Mouse (Mus musculus) heart, embryonic 14.5 days (tissue): ENCODE results near the gene Ifna4. TPM values are rescaled to one million over a fixed set of nuclear protein-coding genes. Genes with fewer than 3 reads are reported as not detected.

Experiments
- ATAC-seq: fragments of 200-750 bp; cut with Nextera tagmentation; 2 replicates; pipeline ENCODE4 v1.8.0; 2017; ENCODE audit warnings: low read depth, moderate TSS enrichment; ENCODE audit not compliant: insufficient number of reproducible peaks, insufficient read depth, low FRiP score
- H3K27ac ChIP-seq, 2 experiments: fragments of 200-500 bp in 1 of 2; fragments of 300-500 bp in 1 of 2; sonication (generic) in 1 of 2; replicated peaks in 1 of 2; 2 replicates each; pipeline ENCODE4 v1.5.1; 2012 to 2014; ENCODE audit warnings: low read depth in 2 of 2, low read length in 2 of 2, control low read depth in 1 of 2, mild to moderate bottlenecking in 1 of 2, mixed read lengths in 1 of 2; ENCODE audit not compliant: control insufficient read depth in 1 of 2, insufficient read depth in 1 of 2
- H3K27me3 ChIP-seq: fragments of 300-500 bp; sonication (generic); 2 replicates; pipeline ENCODE4 v1.6.1; 2014; ENCODE audit warnings: mild to moderate bottlenecking, low read length, control low read depth; ENCODE audit not compliant: control insufficient read depth, insufficient read depth
- H3K36me3 ChIP-seq: fragments of 300-500 bp; sonication (generic); 2 replicates; pipeline ENCODE4 v1.6.1; 2014; ENCODE audit warnings: mild to moderate bottlenecking, control low read depth, low read length, mixed read lengths; ENCODE audit not compliant: control insufficient read depth, insufficient read depth
- H3K4me1 ChIP-seq, 2 experiments: fragments of 200-500 bp in 1 of 2; fragments of 300-500 bp in 1 of 2; sonication (generic) in 1 of 2; 2 replicates each; pipeline ENCODE4 v1.6.1; 2012 to 2014; ENCODE audit warnings: low read length in 2 of 2, control low read depth in 1 of 2, mixed read lengths in 1 of 2; ENCODE audit not compliant: control insufficient read depth in 2 of 2, insufficient read depth in 2 of 2
- H3K4me2 ChIP-seq: fragments of 300-500 bp; sonication (generic); 2 replicates; pipeline ENCODE4 v1.6.1; 2014; ENCODE audit warnings: mild to moderate bottlenecking, low read length
- H3K4me3 ChIP-seq, 2 experiments: fragments of 200-500 bp in 1 of 2; fragments of 300-500 bp in 1 of 2; sonication (generic) in 1 of 2; 2 replicates each; pipeline ENCODE4 v1.5.1; 2012 to 2014; ENCODE audit warnings: low read length in 2 of 2, mild to moderate bottlenecking in 2 of 2, control low read depth in 1 of 2, low read depth in 1 of 2, moderate library complexity in 1 of 2; ENCODE audit not compliant: control insufficient read depth in 1 of 2, insufficient read depth in 1 of 2
- H3K9ac ChIP-seq: fragments of 300-500 bp; sonication (generic); 2 replicates; pipeline ENCODE4 v1.6.1; 2014; ENCODE audit warnings: mild to moderate bottlenecking, low read length
- H3K9me3 ChIP-seq: fragments of 300-500 bp; sonication (generic); 2 replicates; pipeline ENCODE4 v1.6.1; 2016; ENCODE audit warnings: low read length, control low read depth; ENCODE audit not compliant: control insufficient read depth
- WGBS: fragments of 180-500 bp; shearing (Covaris S2); extraction: QIAGEN DNeasy Blood & Tissue Kit; methylation state at CpG from one replicate; pipeline ENCODE4 v1.1.7; 2014; 5-methylcytosine and 5-hydroxymethylcytosine counted together
- polyA plus RNA-seq: library from polyadenylated mRNA; unstranded; fragments of >200 nt; fragmentation: Nextera tagmentation; extraction: Ambion mirVana; gene quantifications from 2 replicates; pipeline ENCODE4 v1.2.1, GENCODE M21; 2014

Ifna4 gene
- polyA plus RNA-seq, 1 experiment from 2014 or later = not detected

GRCm38 (mm10) chr4:88867366-88867925 is 25.8 kb downstream of the Ifna4 start:
- peaks cover 17% of the 10 kb centered on the region for H3K27me3 ChIP-seq
- no peaks in the 10 kb centered on the region; a peak in 1 of 4 replicates for H3K4me1 ChIP-seq
- under 1% methylated on average over 8 of the region's 8 CpGs for WGBS
- H3K36me3 ChIP-seq = no peaks in the 10 kb centered on the region
- H3K4me2 ChIP-seq = peak overlapping the region; percentile 93
- H3K9ac ChIP-seq = peak overlapping the region; percentile 72
- H3K27ac ChIP-seq = no peak overlapping the region
- H3K4me3 ChIP-seq = peak overlapping the region; percentile 55 to 57
- H3K9me3 ChIP-seq = no peaks in the 10 kb centered on the region
- ATAC-seq = peak; percentile 13; the same call in 1 of the 2 replicates

- no peaks in the 10 kb centered on the region for H3K9me3 ChIP-seq
- peaks cover 11% of the 10 kb centered on the region for H3K27me3 ChIP-seq
- peak overlapping the region; percentile 93 for H3K4me2 ChIP-seq
- peak overlapping the region; percentile 55 to 57 for H3K4me3 ChIP-seq
- ATAC-seq = peak; percentile 61
- no peaks in the 10 kb centered on the region for H3K36me3 ChIP-seq
- WGBS = 8% methylated on average over 30 of the region's 31 CpGs
- H3K9ac ChIP-seq = peak overlapping the region; percentile 72
- peak overlapping the region; percentile 25 to 29; a peak in 1 of 4 replicates for H3K27ac ChIP-seq
- H3K4me1 ChIP-seq = no peaks in the 10 kb centered on the region; a peak in 1 of 4 replicates
Measured at GRCm38 (mm10) chr4:88867926-88868911, 26.6 kb downstream of the Ifna4 start.

- Histone ChIP-seq H3K9ac (no peak overlapping the region), H3K9me3 (no peaks in the 10 kb centered on the region), H3K27ac (no peak overlapping the region), H3K4me2 (no peak overlapping the region), H3K4me3 (no peak overlapping the region), H3K4me1 (no peaks in the 10 kb centered on the region; a peak in 1 of 4 replicates), H3K27me3 (no peaks in the 10 kb centered on the region), H3K36me3 (no peaks in the 10 kb centered on the region)
- 0% methylated on average over 2 of the region's 2 CpGs for WGBS
- no peak for ATAC-seq
Measured at GRCm38 (mm10) chr4:88872691-88873090, 31.0 kb downstream of the Ifna4 start.

GRCm38 (mm10) chr4:88875435-88876095 is 33.9 kb downstream of the Ifna4 start:
- 27% methylated on average over 4 of the region's 4 CpGs for WGBS
- Histone ChIP-seq H3K4me3 (no peak overlapping the region), H3K9me3 (no peaks in the 10 kb centered on the region), H3K9ac (no peak overlapping the region), H3K36me3 (no peaks in the 10 kb centered on the region), H3K27me3 (no peaks in the 10 kb centered on the region), H3K4me2 (no peak overlapping the region), H3K27ac (no peak overlapping the region), H3K4me1 (no peaks in the 10 kb centered on the region; a peak in 1 of 4 replicates)
- ATAC-seq = no peak

- Histone ChIP-seq H3K4me2 (no peak overlapping the region), H3K27ac (no peak overlapping the region), H3K4me1 (no peaks in the 10 kb centered on the region; a peak in 1 of 4 replicates), H3K27me3 (no peaks in the 10 kb centered on the region), H3K9me3 (no peaks in the 10 kb centered on the region), H3K36me3 (no peaks in the 10 kb centered on the region), H3K9ac (no peak overlapping the region), H3K4me3 (no peak overlapping the region)
- WGBS = 78% methylated on average over 4 of the region's 4 CpGs
- ATAC-seq = no peak
Measured at GRCm38 (mm10) chr4:88876520-88876919, 34.9 kb downstream of the Ifna4 start.

GRCm38 (mm10) chr4:88878246-88878645 is 36.6 kb downstream of the Ifna4 start:
- no peak for ATAC-seq
- Histone ChIP-seq H3K9me3 (no peaks in the 10 kb centered on the region), H3K27ac (no peak overlapping the region), H3K4me2 (peak overlapping the region; percentile 18; the same call in 1 of the 2 replicates), H3K9ac (no peak overlapping the region), H3K27me3 (no peaks in the 10 kb centered on the region), H3K4me3 (no peak overlapping the region), H3K4me1 (no peaks in the 10 kb centered on the region; a peak in 1 of 4 replicates), H3K36me3 (no peaks in the 10 kb centered on the region)
- 31% methylated on average over 10 of the region's 10 CpGs for WGBS

- H3K9ac ChIP-seq = no peak overlapping the region
- H3K4me1 ChIP-seq = no peaks in the 10 kb centered on the region; a peak in 1 of 4 replicates
- H3K4me2 ChIP-seq = no peak overlapping the region
- H3K27me3 ChIP-seq = no peaks in the 10 kb centered on the region
- H3K4me3 ChIP-seq = no peak overlapping the region
- 70% methylated on average over 4 of the region's 4 CpGs for WGBS
- ATAC-seq = no peak
- no peak overlapping the region for H3K27ac ChIP-seq
- no peaks in the 10 kb centered on the region for H3K36me3 ChIP-seq
- no peaks in the 10 kb centered on the region for H3K9me3 ChIP-seq
Measured at GRCm38 (mm10) chr4:88878772-88879171, 37.1 kb downstream of the Ifna4 start.
